Mouse (Mus musculus): ENCODE measurements around the gene Krtdap. TPM values are rescaled to one million over a fixed set of nuclear protein-coding genes. Genes with fewer than 3 reads are reported as not detected.

The Krtdap gene
- polyA plus RNA-seq, 1 experiment from 2014 or later: 1.0 TPM

- Histone ChIP-seq H3K4me1 (no peaks in the 10 kb centered on the region), H3K9me3 (no peaks in the 10 kb centered on the region), H3K4me3 (no peak overlapping the region), H3K27ac (no peak overlapping the region), H3K27me3 (no peaks in the 10 kb centered on the region), H3K9ac (no peak overlapping the region), H3K36me3 (no peaks in the 10 kb centered on the region), H3K4me2 (replicated peaks) (no peak overlapping the region)
- 46% methylated on average over 11 of the region's 11 CpGs for WGBS
- no peak for ATAC-seq (ENCODE audit: insufficient number of reproducible peaks, insufficient read depth, low FRiP score, low TSS enrichment)
Observed at GRCm38 (mm10) chr7:30765173-30765572, 22.5 kb upstream of the Krtdap start.

DNA sequence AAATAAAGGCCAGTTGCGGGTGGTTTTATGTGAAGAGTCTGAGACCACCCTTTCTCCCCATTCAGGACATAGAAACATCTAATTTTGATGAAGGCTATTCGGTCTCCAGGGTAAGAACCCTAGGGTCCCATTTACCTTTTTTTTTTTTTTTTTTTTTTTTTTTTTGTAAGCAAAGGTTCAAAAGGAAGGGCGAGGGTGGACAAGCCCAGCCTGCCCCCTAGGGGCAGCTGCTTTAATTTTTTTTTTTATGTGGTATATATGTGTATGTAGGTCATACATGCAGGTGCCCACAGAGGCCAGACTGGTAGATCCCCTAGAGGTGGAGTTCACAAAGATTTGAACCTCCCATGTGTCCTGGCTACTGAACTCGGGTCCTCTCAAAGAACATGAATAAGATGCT lies 21.3 kb upstream of the Krtdap start:
- Histone ChIP-seq H3K4me2 (replicated peaks) (no peak overlapping the region), H3K4me3 (no peak overlapping the region), H3K27ac (no peak overlapping the region), H3K36me3 (no peaks in the 10 kb centered on the region), H3K9ac (no peak overlapping the region), H3K27me3 (no peaks in the 10 kb centered on the region), H3K4me1 (no peaks in the 10 kb centered on the region), H3K9me3 (no peaks in the 10 kb centered on the region)
- ATAC-seq (ENCODE audit: insufficient number of reproducible peaks, insufficient read depth, low FRiP score, low TSS enrichment): no peak
- 84% methylated on average over 4 of the region's 4 CpGs for WGBS

DNA sequence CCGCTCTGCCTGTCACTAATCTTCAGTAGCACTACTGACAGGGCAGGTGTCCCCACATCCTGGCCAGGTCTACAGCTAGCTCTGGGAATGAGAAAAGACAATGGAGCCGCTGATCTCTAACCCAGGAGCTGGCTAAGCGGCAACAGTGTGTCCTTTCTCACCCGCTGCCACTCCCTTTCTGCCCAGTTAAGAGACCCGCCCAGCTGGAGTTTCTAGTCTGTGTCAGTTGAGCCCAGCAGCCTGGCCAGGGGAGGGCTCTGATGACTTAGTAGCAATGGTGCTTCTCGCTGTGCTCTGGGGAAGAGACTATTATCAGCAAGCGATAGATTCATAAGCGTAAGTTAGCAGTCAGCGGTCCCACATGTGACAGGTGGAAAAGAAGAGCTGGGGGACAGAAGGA lies 18.5 kb upstream of the Krtdap start:
- no peak overlapping the region for H3K4me2 ChIP-seq (replicated peaks)
- H3K4me3 ChIP-seq: no peak overlapping the region
- H3K9ac ChIP-seq: no peak overlapping the region
- no peak for ATAC-seq (ENCODE audit: insufficient number of reproducible peaks, insufficient read depth, low FRiP score, low TSS enrichment)
- H3K36me3 ChIP-seq: no peaks in the 10 kb centered on the region
- H3K27me3 ChIP-seq: no peaks in the 10 kb centered on the region
- H3K9me3 ChIP-seq: no peaks in the 10 kb centered on the region
- H3K4me1 ChIP-seq: no peaks in the 10 kb centered on the region
- no peak overlapping the region for H3K27ac ChIP-seq
- WGBS: 28% methylated on average over 9 of the region's 9 CpGs

- WGBS: 87% methylated on average over 9 of the region's 9 CpGs
- no peaks in the 10 kb centered on the region for H3K9me3 ChIP-seq
- H3K4me2 ChIP-seq (replicated peaks): no peak overlapping the region
- no peak for ATAC-seq (ENCODE audit: insufficient number of reproducible peaks, insufficient read depth, low FRiP score, low TSS enrichment)
- H3K9ac ChIP-seq: no peak overlapping the region
- H3K27me3 ChIP-seq: no peaks in the 10 kb centered on the region
- no peak overlapping the region for H3K27ac ChIP-seq
- no peaks in the 10 kb centered on the region for H3K36me3 ChIP-seq
- no peaks in the 10 kb centered on the region for H3K4me1 ChIP-seq
- no peak overlapping the region for H3K4me3 ChIP-seq
Observed at GRCm38 (mm10) chr7:30776104-30776503, 11.6 kb upstream of the Krtdap start.

GRCm38 (mm10) chr7:30777081-30777579 lies 10.6 kb upstream of the Krtdap start:
- 39% methylated on average over 7 of the region's 7 CpGs for WGBS

GRCm38 (mm10) chr7:30777911-30778310 lies 9.8 kb upstream of the Krtdap start:
- H3K9ac ChIP-seq: no peak overlapping the region
- 44% methylated on average over 1 of the region's 1 CpGs for WGBS

More at GRCm38 (mm10) chr7:30777081-30777579, 10.6 kb upstream of the Krtdap start:
- Histone ChIP-seq H3K4me1 (no peaks in the 10 kb centered on the region), H3K36me3 (no peaks in the 10 kb centered on the region), H3K4me3 (no peak overlapping the region), H3K4me2 (replicated peaks) (no peak overlapping the region), H3K9ac (no peak overlapping the region), H3K27ac (no peak overlapping the region), H3K9me3 (no peaks in the 10 kb centered on the region), H3K27me3 (no peaks in the 10 kb centered on the region)
- no peak for ATAC-seq (ENCODE audit: insufficient number of reproducible peaks, insufficient read depth, low FRiP score, low TSS enrichment)

GRCm38 (mm10) chr7:30781792-30782191 lies 5.9 kb upstream of the Krtdap start:
- no peak for ATAC-seq (ENCODE audit: insufficient number of reproducible peaks, insufficient read depth, low FRiP score, low TSS enrichment)
- H3K27me3 ChIP-seq: no peaks in the 10 kb centered on the region
- WGBS: 73% methylated on average over 4 of the region's 4 CpGs
- no peak overlapping the region for H3K27ac ChIP-seq
- no peaks in the 10 kb centered on the region for H3K36me3 ChIP-seq
- H3K4me2 ChIP-seq (replicated peaks): no peak overlapping the region
- no peaks in the 10 kb centered on the region for H3K9me3 ChIP-seq
- no peak overlapping the region for H3K4me3 ChIP-seq
- no peak overlapping the region for H3K9ac ChIP-seq
- H3K4me1 ChIP-seq: no peaks in the 10 kb centered on the region

More at GRCm38 (mm10) chr7:30777911-30778310, 9.8 kb upstream of the Krtdap start:
- H3K9me3 ChIP-seq: no peaks in the 10 kb centered on the region
- no peak overlapping the region for H3K4me2 ChIP-seq (replicated peaks)
- no peak overlapping the region for H3K27ac ChIP-seq
- H3K36me3 ChIP-seq: no peaks in the 10 kb centered on the region
- H3K27me3 ChIP-seq: no peaks in the 10 kb centered on the region
- H3K4me1 ChIP-seq: no peaks in the 10 kb centered on the region
- H3K4me3 ChIP-seq: no peak overlapping the region
- ATAC-seq (ENCODE audit: insufficient number of reproducible peaks, insufficient read depth, low FRiP score, low TSS enrichment): no peak

- 81% methylated on average over 3 of the region's 3 CpGs for WGBS
- H3K27me3 ChIP-seq: no peaks in the 10 kb centered on the region
- H3K9ac ChIP-seq: no peak overlapping the region
- H3K36me3 ChIP-seq: no peaks in the 10 kb centered on the region
- H3K4me1 ChIP-seq: no peaks in the 10 kb centered on the region
- H3K4me2 ChIP-seq (replicated peaks): no peak overlapping the region
- H3K4me3 ChIP-seq: no peak overlapping the region
- no peaks in the 10 kb centered on the region for H3K9me3 ChIP-seq
- H3K27ac ChIP-seq: no peak overlapping the region
- ATAC-seq (ENCODE audit: insufficient number of reproducible peaks, insufficient read depth, low FRiP score, low TSS enrichment): no peak
Observed at GRCm38 (mm10) chr7:30782658-30783057, 5.0 kb upstream of the Krtdap start.

DNA sequence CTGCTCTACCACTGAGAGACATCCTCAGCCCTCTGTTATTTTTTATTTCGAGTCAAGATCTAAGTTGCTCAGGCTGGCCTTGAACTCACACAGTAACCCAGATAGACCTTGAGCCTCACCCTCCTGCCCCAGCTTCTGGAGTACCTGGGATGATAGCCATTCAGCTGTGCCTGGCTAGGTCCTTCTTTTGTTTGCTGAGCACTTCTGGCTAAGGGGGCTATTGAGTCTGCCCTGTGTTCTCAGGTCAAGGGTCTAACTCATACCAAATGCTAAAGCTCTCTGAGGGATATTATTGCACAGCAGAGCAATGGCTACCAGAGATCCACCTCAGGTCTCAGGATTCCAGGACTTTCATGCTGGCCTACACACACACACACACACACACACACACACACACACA lies 2.5 kb upstream of the Krtdap start:
- Histone ChIP-seq H3K27ac (no peak overlapping the region), H3K4me1 (no peaks in the 10 kb centered on the region), H3K36me3 (no peaks in the 10 kb centered on the region), H3K4me2 (replicated peaks) (no peak overlapping the region), H3K9ac (no peak overlapping the region), H3K9me3 (no peaks in the 10 kb centered on the region), H3K27me3 (no peaks in the 10 kb centered on the region), H3K4me3 (no peak overlapping the region)
- 63% methylated on average over 1 of the region's 1 CpGs for WGBS
- no peak for ATAC-seq (ENCODE audit: insufficient number of reproducible peaks, insufficient read depth, low FRiP score, low TSS enrichment)

DNA sequence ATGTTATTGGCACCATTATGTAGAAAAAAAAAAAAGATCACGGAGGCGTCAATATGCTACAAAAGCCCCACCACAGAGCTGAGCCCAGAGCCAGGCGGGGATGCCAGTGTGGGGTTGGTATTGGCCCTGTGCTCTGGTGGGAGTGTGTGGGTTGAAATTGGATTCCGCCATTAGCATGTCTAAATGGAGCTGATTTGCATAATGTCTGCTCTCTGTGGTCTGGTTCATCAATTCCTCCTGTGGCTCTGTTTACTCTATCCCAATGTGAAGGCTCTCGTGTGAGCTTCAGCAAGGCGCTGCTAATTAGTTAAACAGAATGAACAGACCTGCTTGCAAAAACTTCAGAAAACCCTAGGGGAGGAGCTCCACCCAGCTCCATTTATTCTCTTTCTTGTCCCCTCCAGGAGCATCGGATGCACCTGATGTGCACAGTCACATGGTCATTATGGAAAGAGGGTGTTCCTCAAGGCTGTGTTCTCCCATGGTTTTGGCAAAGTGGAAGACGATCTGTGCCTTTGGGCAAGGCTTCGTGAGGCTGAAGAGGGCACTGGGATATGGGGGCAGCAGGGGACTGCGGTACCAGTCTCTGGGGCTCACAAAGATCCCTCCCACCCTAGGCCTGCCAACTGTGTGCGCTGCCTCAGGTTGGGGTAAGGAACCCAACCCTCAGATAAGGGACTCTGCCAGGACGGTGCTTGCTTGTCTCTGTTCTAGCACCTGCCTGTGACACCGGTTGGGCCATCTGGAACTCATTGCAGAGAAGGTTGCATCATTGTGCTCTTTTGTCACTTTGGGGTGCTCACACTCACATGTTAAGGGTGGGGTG lies 1.8 kb upstream of the Krtdap start:
- Histone ChIP-seq H3K4me1 (no peaks in the 10 kb centered on the region), H3K27ac (no peak overlapping the region), H3K4me2 (replicated peaks) (no peak overlapping the region), H3K27me3 (no peaks in the 10 kb centered on the region), H3K36me3 (no peaks in the 10 kb centered on the region), H3K4me3 (no peak overlapping the region), H3K9me3 (no peaks in the 10 kb centered on the region), H3K9ac (no peak overlapping the region)
- ATAC-seq (ENCODE audit: insufficient number of reproducible peaks, insufficient read depth, low FRiP score, low TSS enrichment): no peak
- 69% methylated on average over 13 of the region's 13 CpGs for WGBS

DNA sequence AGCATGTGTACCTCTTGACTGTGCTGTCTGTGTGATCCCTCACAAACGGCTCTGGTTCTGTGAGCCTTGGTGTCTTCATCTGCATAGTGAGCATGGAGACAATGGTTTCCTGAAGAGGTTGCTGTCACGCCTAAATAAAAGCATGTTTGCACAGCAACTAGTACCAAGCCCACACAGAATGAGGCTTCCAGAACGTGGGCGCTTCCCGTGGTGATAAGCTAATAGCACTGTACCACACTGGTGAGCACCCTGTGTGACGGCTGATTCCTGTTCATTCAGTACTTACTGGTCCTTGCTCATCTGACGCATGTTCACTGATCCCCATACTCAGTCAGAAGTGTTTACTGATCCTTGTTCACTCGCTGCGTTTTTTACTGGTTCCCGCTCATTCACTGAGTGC lies 2.4 kb downstream of the Krtdap start:
- Histone ChIP-seq H3K36me3 (no peaks in the 10 kb centered on the region), H3K4me2 (replicated peaks) (no peak overlapping the region), H3K27ac (no peak overlapping the region), H3K4me1 (no peaks in the 10 kb centered on the region), H3K9me3 (no peaks in the 10 kb centered on the region), H3K4me3 (no peak overlapping the region), H3K9ac (no peak overlapping the region), H3K27me3 (no peaks in the 10 kb centered on the region)
- ATAC-seq (ENCODE audit: insufficient number of reproducible peaks, insufficient read depth, low FRiP score, low TSS enrichment): no peak
- WGBS: 75% methylated on average over 10 of the region's 10 CpGs

DNA sequence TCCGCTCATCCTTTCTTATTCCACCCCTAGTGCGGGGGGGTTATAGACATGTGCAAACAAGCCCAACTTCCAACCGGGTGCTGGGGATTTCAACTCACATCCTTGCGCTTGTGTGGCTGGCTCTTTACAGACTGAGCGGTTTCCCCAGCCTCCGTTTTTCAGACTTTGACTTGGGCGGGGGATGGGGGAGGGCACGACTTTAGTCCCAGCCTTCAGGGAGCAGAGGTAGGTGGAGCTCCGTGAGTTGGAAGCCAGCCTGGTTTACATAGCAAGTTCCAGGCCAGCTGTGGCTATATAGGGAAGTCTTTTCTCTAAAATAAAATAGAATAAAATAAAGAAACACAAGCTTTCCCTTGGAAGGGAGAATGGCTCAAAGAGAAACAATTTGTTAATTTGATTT lies 4.2 kb downstream of the Krtdap start:
- no peak overlapping the region for H3K27ac ChIP-seq
- no peak overlapping the region for H3K4me2 ChIP-seq (replicated peaks)
- no peak for ATAC-seq (ENCODE audit: insufficient number of reproducible peaks, insufficient read depth, low FRiP score, low TSS enrichment)
- H3K9me3 ChIP-seq: no peaks in the 10 kb centered on the region
- H3K9ac ChIP-seq: no peak overlapping the region
- no peaks in the 10 kb centered on the region for H3K4me1 ChIP-seq
- no peak overlapping the region for H3K4me3 ChIP-seq
- no peaks in the 10 kb centered on the region for H3K27me3 ChIP-seq
- no peaks in the 10 kb centered on the region for H3K36me3 ChIP-seq
- 26% methylated on average over 9 of the region's 9 CpGs for WGBS
